Mouse (Mus musculus) midbrain, embryonic 10.5 days (tissue): ENCODE data around the gene Galm. TPM values are rescaled to one million over a fixed set of nuclear protein-coding genes. Genes with fewer than 3 reads are reported as not detected.

Experiments
- DNase-seq: peaks from one replicate; pipeline ENCODE4 v3.0.0-alpha.2; 2017; ENCODE audit warnings: low spot score
- H3K27ac ChIP-seq: fragments of 300-500 bp; sonication (generic); replicated peaks from 2 replicates; pipeline ENCODE4 v1.5.1; 2016; ENCODE audit warnings: mild to moderate bottlenecking
- H3K27me3 ChIP-seq: fragments of 300-500 bp; sonication (generic); 2 replicates; pipeline ENCODE4 v1.6.1; 2016; ENCODE audit warnings: low read depth, mild to moderate bottlenecking; ENCODE audit not compliant: poor library complexity, severe bottlenecking
- H3K36me3 ChIP-seq: fragments of 300-500 bp; sonication (generic); 2 replicates; pipeline ENCODE4 v1.6.1; 2016; ENCODE audit warnings: mild to moderate bottlenecking, moderate library complexity
- H3K4me1 ChIP-seq: fragments of 300-500 bp; sonication (generic); 2 replicates; pipeline ENCODE4 v1.6.1; 2016
- H3K4me3 ChIP-seq: fragments of 300-500 bp; sonication (generic); 2 replicates; pipeline ENCODE4 v1.5.1; 2016; ENCODE audit warnings: mild to moderate bottlenecking, moderate library complexity
- H3K9me3 ChIP-seq: fragments of 300-500 bp; sonication (generic); replicated peaks from 2 replicates; pipeline ENCODE4 v1.6.1; 2016; ENCODE audit warnings: mild to moderate bottlenecking
- WGBS: fragments of 180-500 bp; shearing (Covaris S2); methylation state at CpG from one replicate; pipeline ENCODE4 v1.1.7; 2016; 5-methylcytosine and 5-hydroxymethylcytosine counted together
- polyA plus RNA-seq: library from polyadenylated mRNA; unstranded; fragments of >200 nt; fragmentation: Nextera tagmentation; extraction: Ambion mirVana; gene quantifications from 2 replicates; pipeline ENCODE4 v1.2.1, GENCODE M21; 2016

Gene Galm
- polyA plus RNA-seq, 1 experiment from 2014 or later = 9.9 TPM

DNA sequence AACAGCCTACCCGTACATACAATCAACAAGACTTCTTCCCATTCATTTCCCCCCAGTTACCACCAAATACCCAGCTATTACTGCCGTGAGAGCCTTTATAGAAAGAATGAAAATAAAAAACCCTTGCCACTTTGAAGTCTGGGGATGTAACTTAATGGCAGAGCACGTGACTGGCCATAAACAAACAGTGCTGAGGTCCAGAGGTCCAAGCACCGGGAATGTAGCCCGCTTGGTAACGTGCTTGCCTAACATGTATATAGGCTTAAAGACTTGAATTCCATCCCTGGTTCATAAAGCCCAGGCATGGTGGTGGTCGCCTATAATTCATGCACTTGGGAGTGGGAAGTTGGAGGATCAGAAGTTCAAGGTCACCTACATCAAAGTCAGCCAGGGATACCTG lies 4.6 kb downstream of the Galm start:
- no peaks in the 10 kb centered on the region for H3K36me3 ChIP-seq
- H3K9me3 ChIP-seq = no peaks in the 10 kb centered on the region
- 84% methylated on average over 7 of the region's 7 CpGs for WGBS
- H3K4me1 ChIP-seq = peaks cover 29% of the 10 kb centered on the region
- DNase-seq = no peak
- H3K27ac ChIP-seq = no peak overlapping the region
- no peaks in the 10 kb centered on the region for H3K27me3 ChIP-seq
- no peak overlapping the region for H3K4me3 ChIP-seq

GRCm38 (mm10) chr17:80132502-80132901 lies 5.2 kb downstream of the Galm start:
- Histone ChIP-seq H3K4me1 (peaks cover 29% of the 10 kb centered on the region), H3K9me3 (no peaks in the 10 kb centered on the region), H3K36me3 (no peaks in the 10 kb centered on the region), H3K27me3 (no peaks in the 10 kb centered on the region), H3K4me3 (no peak overlapping the region), H3K27ac (no peak overlapping the region)
- no peak for DNase-seq
- WGBS = 88% methylated on average over 4 of the region's 4 CpGs

DNA sequence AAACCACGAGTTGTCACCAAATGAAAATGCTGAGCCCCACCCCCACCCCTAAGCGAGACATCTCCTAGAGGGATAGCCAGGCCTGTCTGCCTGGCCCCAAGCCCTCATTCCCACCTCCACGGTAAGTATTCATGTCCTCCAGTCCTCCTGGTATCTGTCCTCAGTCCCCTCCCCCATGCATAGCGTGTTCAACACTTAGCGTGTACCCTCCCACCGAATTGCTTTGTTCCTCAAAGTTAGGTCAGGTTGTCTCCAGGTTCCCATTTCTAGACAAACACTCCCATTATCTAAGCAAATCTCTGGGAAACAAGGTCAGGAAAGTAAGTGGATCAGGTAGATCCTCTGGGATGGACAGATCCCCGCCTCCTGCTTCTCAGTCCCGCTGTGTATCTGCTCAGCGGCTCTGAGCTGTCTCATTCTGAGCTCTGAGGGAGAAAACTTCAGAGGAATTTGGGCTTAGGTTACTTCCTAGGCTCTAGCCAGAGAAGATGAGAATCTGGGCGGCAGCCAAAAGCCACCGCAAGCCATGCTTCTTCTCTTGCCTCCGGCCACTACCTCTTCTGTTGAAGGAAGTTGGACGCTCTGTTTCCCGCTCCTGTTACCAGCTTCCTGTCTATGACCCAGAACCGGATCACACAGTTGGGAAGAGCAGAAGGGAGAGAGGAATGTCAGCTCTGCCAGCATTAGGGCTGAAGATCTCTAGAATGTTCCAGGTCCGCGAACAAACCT lies 11.3 kb downstream of the Galm start:
- no peaks in the 10 kb centered on the region for H3K9me3 ChIP-seq
- H3K4me3 ChIP-seq = no peak overlapping the region
- 85% methylated on average over 17 of the region's 17 CpGs for WGBS
- no peak for DNase-seq
- H3K4me1 ChIP-seq = peaks cover 4% of the 10 kb centered on the region; the same call in 1 of the 2 replicates
- H3K27ac ChIP-seq = no peak overlapping the region
- H3K27me3 ChIP-seq = no peaks in the 10 kb centered on the region
- no peaks in the 10 kb centered on the region for H3K36me3 ChIP-seq

DNA sequence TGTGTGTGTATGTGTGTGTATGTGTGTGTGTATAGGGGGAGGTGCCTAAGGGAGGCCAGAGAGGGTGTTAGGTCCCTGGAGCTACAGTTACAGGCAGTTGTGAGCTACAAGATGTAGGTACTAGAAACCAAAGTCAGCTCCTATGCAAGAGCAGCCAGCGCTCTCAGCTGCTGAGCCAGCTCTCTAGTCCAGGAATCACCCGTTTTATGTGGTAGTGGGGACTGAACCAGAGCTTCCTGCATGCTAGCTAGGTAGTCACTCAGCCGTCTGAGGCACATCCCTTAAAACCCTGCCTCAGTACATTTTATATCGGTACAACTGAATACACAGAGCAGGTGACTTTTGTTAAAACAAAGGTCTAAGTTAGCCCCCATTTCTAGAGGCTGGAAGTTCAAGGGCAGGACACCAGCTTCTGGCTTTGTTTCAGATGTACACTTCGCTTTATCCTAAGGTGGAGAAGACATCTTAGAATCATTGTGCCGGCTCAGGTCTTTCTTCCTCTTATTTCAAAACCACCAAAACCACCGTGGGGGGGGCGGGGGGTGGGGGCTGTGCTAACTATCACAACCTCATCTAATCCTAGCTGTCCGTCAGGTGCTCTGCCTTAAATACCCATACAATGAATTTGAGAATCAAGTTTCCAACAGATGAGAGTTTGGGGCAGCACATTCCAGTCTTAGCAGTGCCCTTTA lies 12.6 kb downstream of the Galm start:
- no peaks in the 10 kb centered on the region for H3K36me3 ChIP-seq
- H3K9me3 ChIP-seq = no peaks in the 10 kb centered on the region
- no peak for DNase-seq
- no peaks in the 10 kb centered on the region for H3K4me1 ChIP-seq
- no peak overlapping the region for H3K4me3 ChIP-seq
- no peaks in the 10 kb centered on the region for H3K27me3 ChIP-seq
- 76% methylated on average over 9 of the region's 9 CpGs for WGBS
- no peak overlapping the region for H3K27ac ChIP-seq

DNA sequence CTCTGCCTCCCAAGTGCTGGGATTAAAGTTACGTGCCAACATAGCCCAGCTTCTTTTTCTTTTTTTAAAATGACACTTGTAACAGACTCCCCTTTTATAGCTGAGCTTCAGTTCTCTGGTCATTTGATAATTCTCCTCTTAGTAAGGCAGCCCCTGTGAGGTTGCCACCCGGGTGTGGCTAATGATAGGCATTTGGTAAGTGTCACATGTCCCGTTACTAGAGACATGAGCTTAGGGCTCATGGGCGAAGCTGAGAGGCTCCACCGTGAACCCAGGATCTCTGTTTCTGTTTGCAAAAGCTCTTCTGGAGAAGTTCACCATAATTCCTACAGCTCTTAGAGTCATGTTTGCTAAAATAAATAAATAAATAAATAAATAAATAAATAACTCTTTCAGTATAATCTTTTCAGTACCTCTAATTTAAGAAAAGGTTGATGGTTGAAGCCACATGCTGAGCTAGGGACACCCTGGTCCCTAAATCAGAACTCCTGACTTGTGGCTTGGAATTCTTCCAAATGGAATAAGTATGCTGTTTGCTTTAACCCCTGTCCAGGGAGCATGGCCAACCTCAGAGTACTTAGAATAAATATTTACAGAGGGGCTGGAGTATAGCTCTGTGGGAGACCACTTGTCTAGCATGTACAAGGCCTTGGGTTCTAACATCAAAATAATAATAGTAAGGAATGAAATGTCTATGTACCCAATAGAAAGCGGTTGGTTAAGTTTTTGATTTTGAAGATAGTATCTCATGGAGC lies 16.4 kb downstream of the Galm start:
- peaks cover 8% of the 10 kb centered on the region for H3K4me1 ChIP-seq
- H3K4me3 ChIP-seq = no peak overlapping the region
- H3K27ac ChIP-seq = no peak overlapping the region
- WGBS = 90% methylated on average over 6 of the region's 6 CpGs
- no peaks in the 10 kb centered on the region for H3K36me3 ChIP-seq
- H3K27me3 ChIP-seq = no peaks in the 10 kb centered on the region
- no peaks in the 10 kb centered on the region for H3K9me3 ChIP-seq
- no peak for DNase-seq

GRCm38 (mm10) chr17:80145210-80145609 lies 17.9 kb downstream of the Galm start:
- WGBS = 79% methylated on average over 7 of the region's 7 CpGs
- peaks cover 12% of the 10 kb centered on the region for H3K4me1 ChIP-seq
- H3K9me3 ChIP-seq = no peaks in the 10 kb centered on the region
- no peaks in the 10 kb centered on the region for H3K36me3 ChIP-seq
- H3K27me3 ChIP-seq = no peaks in the 10 kb centered on the region
- H3K27ac ChIP-seq = no peak overlapping the region
- H3K4me3 ChIP-seq = no peak overlapping the region
- no peak for DNase-seq

- no peaks in the 10 kb centered on the region for H3K9me3 ChIP-seq
- WGBS = 89% methylated on average over 3 of the region's 3 CpGs
- DNase-seq = no peak
- H3K4me1 ChIP-seq = peaks cover 12% of the 10 kb centered on the region
- H3K27ac ChIP-seq = no peak overlapping the region
- no peaks in the 10 kb centered on the region for H3K27me3 ChIP-seq
- no peak overlapping the region for H3K4me3 ChIP-seq
- no peaks in the 10 kb centered on the region for H3K36me3 ChIP-seq
Observed at GRCm38 (mm10) chr17:80145771-80146170, 18.5 kb downstream of the Galm start.

DNA sequence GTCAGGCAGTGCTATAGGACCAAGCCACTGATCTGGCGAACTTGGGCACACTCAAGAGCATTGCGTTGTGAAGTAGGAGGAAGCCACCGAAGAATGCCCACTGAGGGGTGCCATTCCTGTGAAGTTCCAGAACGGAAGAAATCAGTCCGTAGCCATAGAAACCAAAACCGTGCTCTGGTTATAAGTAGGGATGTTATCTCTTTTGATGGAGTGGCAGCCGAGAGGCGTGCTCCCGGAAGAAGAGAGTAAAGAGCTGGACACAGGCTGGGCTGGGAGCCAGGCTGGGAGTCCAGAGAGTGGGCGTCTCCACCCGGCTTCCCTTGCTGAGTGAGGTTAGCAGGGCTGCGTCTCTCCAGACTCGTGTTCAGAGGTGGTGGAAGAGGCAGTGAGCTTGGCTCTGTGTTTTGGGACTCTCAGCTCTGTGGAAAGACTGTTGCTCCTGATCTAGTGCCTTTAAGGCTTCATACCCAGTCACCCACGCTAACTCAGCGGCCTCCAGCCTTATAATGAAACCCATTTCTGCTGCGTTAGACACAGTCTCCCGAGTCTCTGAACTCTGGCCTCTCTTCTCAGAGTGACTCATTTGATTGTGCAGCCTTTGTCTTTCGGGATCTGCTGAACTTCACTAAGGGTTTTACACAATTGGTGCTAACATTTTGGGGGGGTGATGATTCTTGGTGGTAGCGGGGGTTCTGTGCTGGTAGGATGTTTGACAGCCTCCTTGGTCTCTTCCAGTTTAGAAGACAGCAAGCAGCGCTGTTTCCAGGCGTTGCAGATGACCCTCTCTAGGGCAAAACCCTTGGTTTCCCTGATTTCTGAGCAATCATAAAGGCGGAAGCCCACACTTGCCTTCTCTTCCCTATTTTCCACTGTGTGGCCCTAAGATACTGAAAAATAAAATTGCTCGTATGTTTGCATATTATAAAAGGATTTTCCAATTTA lies 21.1 kb downstream of the Galm start:
- peaks cover 15% of the 10 kb centered on the region for H3K4me1 ChIP-seq
- 64% methylated on average over 23 of the region's 23 CpGs for WGBS
- DNase-seq = no peak
- peak overlapping the region; percentile 63 for H3K27ac ChIP-seq
- H3K9me3 ChIP-seq = no peaks in the 10 kb centered on the region
- H3K4me3 ChIP-seq = no peak overlapping the region
- no peaks in the 10 kb centered on the region for H3K27me3 ChIP-seq
- no peaks in the 10 kb centered on the region for H3K36me3 ChIP-seq

- no peak overlapping the region for H3K4me3 ChIP-seq
- peaks cover 15% of the 10 kb centered on the region for H3K4me1 ChIP-seq
- no peak for DNase-seq
- H3K27ac ChIP-seq = no peak overlapping the region
- no peaks in the 10 kb centered on the region for H3K27me3 ChIP-seq
- WGBS = 86% methylated on average over 6 of the region's 6 CpGs
- H3K36me3 ChIP-seq = no peaks in the 10 kb centered on the region
- H3K9me3 ChIP-seq = no peaks in the 10 kb centered on the region
Observed at GRCm38 (mm10) chr17:80148995-80149388, 21.7 kb downstream of the Galm start.

DNA sequence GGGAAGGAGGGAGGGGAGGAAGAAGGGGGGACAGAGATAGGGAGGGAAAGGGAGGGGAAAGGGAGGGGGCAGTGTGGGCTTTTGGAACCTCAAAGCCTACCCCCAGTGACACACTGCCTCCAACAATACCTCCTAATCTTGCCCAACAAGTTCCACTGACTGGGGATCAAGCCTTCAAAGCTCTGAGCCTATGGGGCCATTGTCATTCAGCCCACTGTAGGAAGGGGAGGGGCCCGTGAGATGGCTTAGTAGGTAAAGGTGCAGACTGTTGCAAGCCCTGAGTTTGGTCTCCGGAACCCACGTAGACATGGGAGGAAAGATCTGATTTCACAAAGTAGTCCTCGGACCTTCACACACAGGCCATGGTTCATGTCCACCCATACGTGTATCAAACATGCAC lies 24.1 kb downstream of the Galm start:
- 19% methylated on average over 5 of the region's 5 CpGs for WGBS
- Histone ChIP-seq H3K4me1 (peaks cover 21% of the 10 kb centered on the region), H3K36me3 (no peaks in the 10 kb centered on the region), H3K9me3 (no peaks in the 10 kb centered on the region), H3K4me3 (no peak overlapping the region), H3K27ac (no peak overlapping the region), H3K27me3 (no peaks in the 10 kb centered on the region)
- DNase-seq = no peak

GRCm38 (mm10) chr17:80152767-80153630 lies 25.7 kb downstream of the Galm start:
- Histone ChIP-seq H3K4me1 (peaks cover 19% of the 10 kb centered on the region), H3K27me3 (no peaks in the 10 kb centered on the region), H3K36me3 (no peaks in the 10 kb centered on the region), H3K27ac (no peak overlapping the region), H3K4me3 (no peak overlapping the region), H3K9me3 (no peaks in the 10 kb centered on the region)
- 79% methylated on average over 12 of the region's 12 CpGs for WGBS
- no peak for DNase-seq
